ENCODE assay signal across 19 mouse cellular contexts in the genomic region with DNA sequence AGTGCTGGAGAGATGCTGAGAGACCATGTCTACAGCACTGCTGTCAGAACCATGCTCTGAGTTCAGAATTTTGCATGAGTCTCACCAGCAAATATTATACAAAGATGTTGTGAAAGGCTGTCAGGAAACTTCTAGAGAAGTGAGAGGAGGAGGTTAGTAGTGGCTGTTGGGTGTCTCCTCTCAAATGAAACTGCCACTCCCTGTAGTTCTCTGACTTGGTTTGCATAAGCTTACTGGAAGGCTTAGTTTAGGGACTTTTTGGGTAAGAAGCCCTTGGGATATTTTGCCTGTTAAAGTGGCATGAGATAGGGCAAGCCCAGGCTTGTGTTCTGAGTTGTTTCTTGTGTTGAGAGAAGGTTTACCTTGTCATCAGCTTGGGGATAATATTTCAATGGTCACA. TPM values are rescaled to one million over a fixed set of nuclear protein-coding genes. Genes with fewer than 3 reads are reported as not detected.
A peak's percentile ranks its signal among the peaks of the same experiment; 100 is the strongest.
DNase-seq lines count a peak whose midpoint lies in the region; ATAC-seq and TF ChIP-seq lines count a peak whose summit lies in the region.
"Not testable (repeated sequence)": the region's sequence is repeated elsewhere in the genome, so short reads cannot be mapped to it uniquely, and the experiment has no call there.
"Had no signal": no experiment of that assay in that cellular context is flagged by ENCODE, and none has a peak within 500 bp of the region (broad histone marks: within the 10 kb centered on the region; RNA-seq: fewer than 3 reads in every experiment).

No protein-coding gene starts in this region.

- H3K4me2 ChIP-seq in CH12.LX (ENCODE audit: insufficient read depth, low read depth, poor library complexity, severe bottlenecking), result 0 out of 2 replicates have a peak overlapping the region, but pooled peaks have one; percentile 50

- H3K4me1 ChIP-seq in CH12.LX (ENCODE audit: control insufficient read depth in 1 of 2, insufficient read depth in 2 of 2), result peaks cover 15 to 27% of the 10 kb centered on the region in 2 experiments
- H3K4me1 ChIP-seq in bone marrow, adult 2 months (ENCODE audit: control insufficient read depth, insufficient read depth, low read length), result not testable (repeated sequence)

- not testable (repeated sequence) for TF ChIP-seq RAD21 in CH12.LX (IDR thresholded peaks at IDR 0.05; ENCODE audit: low read depth, low read length)

- H3K27me3 ChIP-seq in CH12.LX (replicated peaks), result not testable (repeated sequence)

- H3K4me3 ChIP-seq in CH12.LX (replicated peaks in 1 of 3; ENCODE audit: low read depth in 2 of 3, low read length in 2 of 3, poor library complexity in 1 of 3), result peak overlapping the region; percentile 74 to 95 (median 92)
- H3K4me3 ChIP-seq in bone marrow, adult 2 months (replicated peaks; ENCODE audit: control insufficient read depth, low read depth, low read length), result peak overlapping the region; percentile 55

- DNase-seq in CH12.LX (ENCODE audit: extremely low read depth), result peak; percentile 84
- peak; percentile 17 for DNase-seq in lung, postnatal 25 days (ENCODE audit: low spot score)
- peak; percentile 63 to 70 for DNase-seq in spleen, postnatal 36 days (ENCODE audit: low spot score in 2 of 2)

- peak overlapping the region; percentile 100 for H3K9ac ChIP-seq in CH12.LX (ENCODE audit: insufficient read depth, low read depth)

- ATAC-seq in granulocyte monocyte progenitor cell, adult 5-6 weeks (replicated peaks; ENCODE audit: poor library complexity, severe bottlenecking), result peak; percentile 52
- ATAC-seq in monocyte, adult 5-6 weeks (replicated peaks; ENCODE audit: insufficient number of reproducible peaks, low FRiP score, low TSS enrichment, poor library complexity, severe bottlenecking), result peak; percentile 58

- peaks cover 21 to 33% of the 10 kb centered on the region in 2 experiments for H3K36me3 ChIP-seq in CH12.LX (replicated peaks in 1 of 2; ENCODE audit: control insufficient read depth in 1 of 2, insufficient read depth in 1 of 2, low read length in 1 of 2)

- TF ChIP-seq POLR2A in CH12.LX (IDR thresholded peaks at IDR 0.05; ENCODE audit: low read depth, low read length), result peak; percentile 68
- TF ChIP-seq POLR2A in bone marrow, adult 2 months (IDR thresholded peaks at IDR 0.05; ENCODE audit: borderline replicate concordance, control insufficient read depth, low read depth, low read length), result not testable (repeated sequence)

- in situ Hi-C loops in CH12.LX (cut with MboI; ENCODE audit: low pct_ligation_motif_present, low pct_unique_long_range_greater_than_20kb, low sequenced_read_pairs), result loop anchor here (10.0 kb wide), 1 partner anchor 270 kb away; no protein-coding TSS in a partner anchor

- not testable (repeated sequence) for H3K9me3 ChIP-seq in CH12.LX (replicated peaks; ENCODE audit: low read length)

- peak overlapping the region; percentile 99 for H3K27ac ChIP-seq in CH12.LX (ENCODE audit: insufficient read depth, low read depth)
- H3K27ac ChIP-seq in bone marrow, adult 2 months (ENCODE audit: control insufficient read depth, insufficient read depth, low read depth, low read length, poor library complexity), result not testable (repeated sequence)

- not testable (repeated sequence) for TF ChIP-seq CTCF in CH12.LX (conservative IDR thresholded peaks at IDR 0.05 in 1 of 2, IDR thresholded peaks at IDR 0.05 in 1 of 2; ENCODE audit: low read depth in 2 of 2, low read length in 2 of 2); bone marrow, adult 2 months (IDR thresholded peaks at IDR 0.05; ENCODE audit: control insufficient read depth, insufficient read depth, low read length)

- TF ChIP-seq EP300 in CH12.LX (IDR thresholded peaks at IDR 0.05; ENCODE audit: low read length), result peak; percentile 80

- dilution Hi-C loops in CH12.LX (cut with MboI; ENCODE audit: extremely low pct_ligation_motif_present, extremely low pct_unique_long_range_greater_than_20kb, low sequenced_read_pairs), result not testable (repeated sequence)

- H3K79me2 ChIP-seq in CH12.LX (replicated peaks; ENCODE audit: control insufficient read depth, extremely low read depth, insufficient read depth, poor library complexity, severe bottlenecking), result peaks cover 68% of the 10 kb centered on the region

TF ChIP-seq in CH12.LX, 34 proteins besides CTCF, POLR2A, EP300 and RAD21:
- TF ChIP-seq TBP (conservative IDR thresholded peaks at IDR 0.05; ENCODE audit: low read depth, low read length), result peak; percentile 96
- peak; percentile 95 for TF ChIP-seq TCF12 (IDR thresholded peaks at IDR 0.05; ENCODE audit: low read depth, low read length)
- peak; percentile 17; the same call in 1 of the 2 replicates for TF ChIP-seq HCFC1 (IDR thresholded peaks at IDR 0.05; ENCODE audit: low read depth, low read length)
- TF ChIP-seq MYC (IDR thresholded peaks at IDR 0.05; ENCODE audit: low read depth, low read length), result peak; percentile 85
- peak; percentile 60; the same call in 1 of the 2 replicates for TF ChIP-seq MXI1 (IDR thresholded peaks at IDR 0.05; ENCODE audit: low read depth, low read length)
- TF ChIP-seq KAT2A (IDR thresholded peaks at IDR 0.05; ENCODE audit: insufficient replicate concordance, low read length), result 0 out of 2 replicates have a peak, but pooled peaks have one; percentile 62
- TF ChIP-seq POLR2AphosphoS2 (IDR thresholded peaks at IDR 0.05; ENCODE audit: low read depth, low read length), result peak; percentile 57; the same call in 1 of the 2 replicates
- TF ChIP-seq JUN (IDR thresholded peaks at IDR 0.05; ENCODE audit: insufficient read depth, low read depth, low read length), result peak; percentile 21; the same call in 1 of the 2 replicates
- TF ChIP-seq IRF4 (IDR thresholded peaks at IDR 0.05; ENCODE audit: low read depth, low read length), result peak; percentile 86
- 0 out of 2 replicates have a peak, but pooled peaks have one; percentile 47 for TF ChIP-seq E2F4 (IDR thresholded peaks at IDR 0.05; ENCODE audit: insufficient replicate concordance, low read depth, low read length)
- TF ChIP-seq CHD1 (IDR thresholded peaks at IDR 0.05; ENCODE audit: low read depth, low read length), result peak; percentile 98
- TF ChIP-seq NELFE (IDR thresholded peaks at IDR 0.05; ENCODE audit: low read depth, low read length), result peak; percentile 66; the same call in 1 of the 2 replicates
- TF ChIP-seq BHLHE40 (IDR thresholded peaks at IDR 0.05; ENCODE audit: low read depth, low read length), result peak; percentile 62; the same call in 1 of the 2 replicates
- TF ChIP-seq SIN3A (IDR thresholded peaks at IDR 0.05; ENCODE audit: low read length), result peak; percentile 55; the same call in 1 of the 2 replicates
- peak; percentile 27; the same call in 1 of the 2 replicates for TF ChIP-seq ZMIZ1 (IDR thresholded peaks at IDR 0.05; ENCODE audit: low read depth, low read length)
- peak; percentile 62; the same call in 1 of the 2 replicates for TF ChIP-seq RCOR1 (conservative IDR thresholded peaks at IDR 0.05; ENCODE audit: low read depth, low read length)
- TF ChIP-seq MEF2A (IDR thresholded peaks at IDR 0.05; ENCODE audit: borderline replicate concordance, low read depth, low read length), result peak; percentile 75

RNA-seq across cellular contexts. Expression of a gene that starts 40.7 kb away (rescaled TPM):
- total RNA-seq in CH12.LX (2012; rRNA removed) (66.5 and 91.7 TPM in 2 replicates), CH12.LX (2014; rRNA removed) (142 and 169 TPM in 2 replicates)
- 78.9 and 82.0 TPM in 2 replicates for polyA plus RNA-seq in CH12.LX (2012; ENCODE audit: insufficient read length, low read depth)
- not detected in 2 replicates for polyA plus RNA-seq in bone marrow, adult 2 months (2011; ENCODE audit: insufficient read depth, insufficient read length, low replicate concordance, missing spikeins)
- total RNA-seq in granulocyte monocyte progenitor cell, adult 5-6 weeks (2014; fragmentation: Nextera tagmentation), result not detected in 2 replicates
- not detected in 2 replicates for total RNA-seq in granulocyte monocyte progenitor cell, adult 5-6 weeks (2017)
- 1.0 to 5.3 TPM in 2 of 3 replicates, not detected in the other for total RNA-seq in monocyte, adult 5-6 weeks (2017)
- total RNA-seq: common myeloid progenitor, adult 5-6 weeks; MEL had no signal
- polyA plus RNA-seq: cerebellum, adult 2 months; embryonic facial prominence, embryonic 12.5 days; forebrain, embryonic 10.5 days; forebrain, embryonic 13.5 days; forebrain, embryonic 16.5 days; heart, embryonic 12.5 days; heart, embryonic 15.5 days; hindbrain, embryonic 10.5 days; hindbrain, embryonic 13.5 days; hindbrain, embryonic 16.5 days; intestine, embryonic 16.5 days had no signal

Comparison
In these comparisons a context has a peak if more than half of its experiments do, and no peak if none do; other contexts are left out.
1. DNase-seq: peak in every context shown above with its lines; median percentile 84 in CH12.LX; 66 in spleen, postnatal 36 days; 17 in lung, postnatal 25 days.
2. RNA of a gene that starts 40.7 kb away (total RNA-seq): 66.5 to 169 TPM in CH12.LX; 1.0 to 5.3 TPM in monocyte, adult 5-6 weeks and not detected in granulocyte monocyte progenitor cell, adult 5-6 weeks; every median in the first group is over 10 times any median in the second.